Mouse (Mus musculus) limb, embryonic 10.5 days (tissue): Measurements from ENCODE around the gene Btbd35f21. TPM values are rescaled to one million over a fixed set of nuclear protein-coding genes. Genes with fewer than 3 reads are reported as not detected.
"Not testable (repeated sequence)": the region's sequence is repeated elsewhere in the genome, so short reads cannot be mapped to it uniquely, and the experiment has no call there.

Source experiments
- DNase-seq: peaks from one replicate; pipeline ENCODE4 v3.0.0-alpha.2; 2017; ENCODE audit warnings: low spot score
- H3K27ac ChIP-seq: fragments of 300-500 bp; sonication (generic); 2 replicates; pipeline ENCODE4 v1.5.1; 2016; ENCODE audit warnings: mild to moderate bottlenecking
- H3K27me3 ChIP-seq: fragments of 300-500 bp; sonication (generic); 2 replicates; pipeline ENCODE4 v1.6.1; 2016; ENCODE audit warnings: low read depth, mild to moderate bottlenecking; ENCODE audit not compliant: poor library complexity, severe bottlenecking
- H3K36me3 ChIP-seq: fragments of 300-500 bp; sonication (generic); 2 replicates; pipeline ENCODE4 v1.6.1; 2016; ENCODE audit warnings: mild to moderate bottlenecking, moderate library complexity
- H3K4me1 ChIP-seq: fragments of 300-500 bp; sonication (generic); 2 replicates; pipeline ENCODE4 v1.6.1; 2016
- H3K4me3 ChIP-seq: fragments of 300-500 bp; sonication (generic); 2 replicates; pipeline ENCODE4 v1.5.1; 2016; ENCODE audit warnings: mild to moderate bottlenecking, moderate library complexity
- H3K9me3 ChIP-seq: fragments of 300-500 bp; sonication (generic); replicated peaks from 2 replicates; pipeline ENCODE4 v1.6.1; 2016; ENCODE audit warnings: mild to moderate bottlenecking
- WGBS: fragments of 180-500 bp; shearing (Covaris S2); methylation state at CpG from one replicate; pipeline ENCODE4 v1.1.7; 2016; 5-methylcytosine and 5-hydroxymethylcytosine counted together
- polyA plus RNA-seq: library from polyadenylated mRNA; unstranded; fragments of >200 nt; fragmentation: Nextera tagmentation; extraction: Ambion mirVana; gene quantifications from 2 replicates; pipeline ENCODE4 v1.2.1, GENCODE M21; 2016

The Btbd35f21 gene
- not detected in 2 replicates for polyA plus RNA-seq

DNA sequence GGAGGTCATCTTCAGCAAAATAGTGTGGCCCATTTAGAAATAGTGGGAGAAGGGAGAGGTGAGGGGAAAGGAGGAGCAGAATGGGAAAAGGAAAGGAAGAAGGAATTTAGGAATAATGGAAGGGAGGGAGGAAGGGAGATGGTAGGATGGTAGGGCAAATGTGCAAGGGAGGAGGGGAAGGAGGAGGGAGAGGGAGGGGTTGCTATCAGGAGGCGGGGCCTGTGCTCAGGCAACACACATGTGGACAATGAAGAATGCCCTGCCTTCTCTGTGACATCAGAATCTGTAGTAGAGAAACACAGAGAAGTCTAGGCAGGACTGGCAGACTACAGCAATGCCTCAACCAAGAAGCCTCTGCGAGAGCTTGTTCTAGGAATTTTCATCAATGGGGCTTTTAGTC is at the start of gene Btbd35f21:
TSS of gene Btbd35f21 (plus strand) at position 301 of the 400 bp plus-strand sequence.
- H3K4me3 ChIP-seq, H3K27me3 ChIP-seq, H3K36me3 ChIP-seq, DNase-seq, H3K4me1 ChIP-seq, H3K27ac ChIP-seq, H3K9me3 ChIP-seq: not testable (repeated sequence)
- WGBS: no CpG with 5 or more reads among the region's 2 CpGs

Other genes starting within 250 kb of the Btbd35f21 start
- not detected in 2 replicates for gene Btbd35f1, start 166.1 kb upstream of the Btbd35f21 start, polyA plus RNA-seq
- not detected in 2 replicates for gene Gm5926, start 75.4 kb upstream of the Btbd35f21 start, polyA plus RNA-seq
- not detected in 2 replicates for gene Btbd35f30, start 168.5 kb downstream of the Btbd35f21 start, polyA plus RNA-seq
- not detected in 2 replicates for gene Gm21789, start 215.7 kb downstream of the Btbd35f21 start, polyA plus RNA-seq
- gene Btbd35f5, start 247.8 kb downstream of the Btbd35f21 start, polyA plus RNA-seq: not detected in 2 replicates